Mouse (Mus musculus): ENCODE results near the gene Hnrnpa3. TPM values are rescaled to one million over a fixed set of nuclear protein-coding genes. Genes with fewer than 3 reads are reported as not detected.

Gene Hnrnpa3
- total and polyA plus RNA-seq, 3 experiments = 126 to 437 (median 342) TPM

DNA sequence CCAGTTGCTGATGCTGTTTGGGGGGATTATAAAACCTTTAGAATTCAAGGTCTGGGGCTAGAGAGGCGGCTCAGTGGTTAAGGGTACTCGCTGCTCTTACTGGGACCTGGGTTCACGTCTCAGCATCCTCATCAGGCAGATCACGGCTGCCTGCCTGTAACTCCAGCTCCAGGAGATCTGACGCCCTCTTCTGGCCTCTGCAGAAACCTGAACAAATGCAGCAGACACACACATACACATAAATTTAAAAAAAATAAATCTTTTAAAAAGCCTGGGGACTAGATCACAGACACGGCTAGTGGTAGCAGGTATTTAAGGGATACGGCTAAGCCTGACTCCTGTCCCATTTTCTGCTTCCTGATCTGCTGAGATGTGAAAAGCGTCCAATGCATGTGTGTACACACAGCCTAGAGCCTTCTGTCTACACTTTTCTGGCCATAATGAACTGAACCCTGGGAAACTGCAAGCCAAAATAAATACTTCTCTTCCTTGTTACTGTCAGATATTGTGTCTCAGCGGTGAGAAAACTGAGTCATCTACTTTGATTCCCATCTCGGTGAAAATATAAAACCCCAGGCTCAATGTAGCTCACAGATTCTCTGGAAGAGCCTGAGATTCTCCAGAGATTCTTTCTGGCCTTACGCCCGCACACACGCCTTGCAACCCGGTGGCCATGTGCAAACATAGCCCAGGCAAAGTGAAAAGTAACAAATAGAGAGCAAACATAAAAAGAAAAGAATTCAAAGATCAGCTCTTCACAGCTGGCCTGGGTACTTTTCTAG lies 37.0 kb upstream of the Hnrnpa3 start:
- no peak for DNase-seq (ENCODE audit: low read depth, low spot score)
- no peak overlapping the region for H3K9ac ChIP-seq (ENCODE audit: control insufficient read depth, low read depth, low read length, poor library complexity, severe bottlenecking)
- peaks cover 0 to 4% of the 10 kb centered on the region in 2 experiments; a peak in 3 of 4 replicates for H3K27me3 ChIP-seq (ENCODE audit: control insufficient read depth in 1 of 2, insufficient read depth in 2 of 2, low read length in 2 of 2)
- H3K36me3 ChIP-seq (ENCODE audit: control insufficient read depth in 1 of 2, insufficient read depth in 2 of 2, low read length in 2 of 2) = no peaks in the 10 kb centered on the region
- H3K9me3 ChIP-seq (replicated peaks; ENCODE audit: insufficient read depth, low read length) = no peaks in the 10 kb centered on the region
- no peak overlapping the region for H3K4me3 ChIP-seq (ENCODE audit: control insufficient read depth in 1 of 2, insufficient read depth in 1 of 2, low read depth in 2 of 2, low read length in 2 of 2)
- H3K79me2 ChIP-seq (ENCODE audit: control insufficient read depth, insufficient read depth, low read length, poor library complexity) = no peaks in the 10 kb centered on the region
- H3K4me1 ChIP-seq (ENCODE audit: control insufficient read depth in 1 of 2, insufficient read depth in 2 of 2, low read length in 2 of 2) = no peaks in the 10 kb centered on the region
- no peak overlapping the region for H3K27ac ChIP-seq (ENCODE audit: control insufficient read depth, low read depth, low read length)
- TF ChIP-seq E2F4 (IDR thresholded peaks at IDR 0.05; ENCODE audit: borderline replicate concordance, low read depth, low read length) (no peak), USF2 (IDR thresholded peaks at IDR 0.05; ENCODE audit: borderline replicate concordance in 1 of 2, insufficient read depth in 1 of 2, low read depth in 1 of 2, low read length in 2 of 2) (no peak), MXI1 (IDR thresholded peaks at IDR 0.05; ENCODE audit: low read depth, low read length) (no peak), CTCF (IDR thresholded peaks at IDR 0.05 in 2 of 3, conservative IDR thresholded peaks at IDR 0.05 in 1 of 3; ENCODE audit: control insufficient read depth in 1 of 3, insufficient read depth in 1 of 3, low read depth in 2 of 3, low read length in 3 of 3, poor library complexity in 1 of 3, severe bottlenecking in 1 of 3) (peak in 2 of 3 experiments; percentile 5 to 23; a peak in 1 of 6 replicates)

DNA sequence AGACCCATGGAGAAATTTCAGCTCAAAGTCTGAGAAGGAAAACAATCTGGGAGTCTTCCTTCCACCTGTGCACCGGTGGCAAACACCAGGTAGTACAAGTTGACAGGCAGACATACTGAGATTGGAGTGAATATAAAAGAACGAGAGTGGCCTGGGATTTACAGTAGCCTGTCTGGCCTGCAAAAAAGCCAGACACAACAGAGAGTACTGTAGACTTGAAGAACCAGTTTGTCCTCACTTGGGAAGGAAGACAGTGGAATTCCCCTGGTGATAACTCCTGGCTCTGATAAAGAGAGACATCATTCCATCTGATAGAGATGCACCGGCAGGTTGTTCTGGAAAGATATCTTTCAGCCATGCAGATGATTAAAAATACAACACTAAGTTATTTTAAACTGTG lies 34.0 kb upstream of the Hnrnpa3 start:
- Histone ChIP-seq H3K36me3 (ENCODE audit: control insufficient read depth in 1 of 2, insufficient read depth in 2 of 2, low read length in 2 of 2) (no peaks in the 10 kb centered on the region), H3K27me3 (ENCODE audit: control insufficient read depth in 1 of 2, insufficient read depth in 2 of 2, low read length in 2 of 2) (peaks cover 0 to 2% of the 10 kb centered on the region in 2 experiments; a peak in 2 of 4 replicates), H3K27ac (ENCODE audit: control insufficient read depth, low read depth, low read length) (no peak overlapping the region), H3K4me1 (ENCODE audit: control insufficient read depth in 1 of 2, insufficient read depth in 2 of 2, low read length in 2 of 2) (no peaks in the 10 kb centered on the region), H3K4me3 (ENCODE audit: control insufficient read depth in 1 of 2, insufficient read depth in 1 of 2, low read depth in 2 of 2, low read length in 2 of 2) (no peak overlapping the region), H3K79me2 (ENCODE audit: control insufficient read depth, insufficient read depth, low read length, poor library complexity) (no peaks in the 10 kb centered on the region), H3K9ac (ENCODE audit: control insufficient read depth, low read depth, low read length, poor library complexity, severe bottlenecking) (no peak overlapping the region), H3K9me3 (replicated peaks; ENCODE audit: insufficient read depth, low read length) (no peaks in the 10 kb centered on the region)
- no peak for TF ChIP-seq ZMIZ1 (IDR thresholded peaks at IDR 0.05; ENCODE audit: low read depth, low read length)
- TF ChIP-seq EP300 (IDR thresholded peaks at IDR 0.05; ENCODE audit: low read depth in 1 of 2, low read length in 2 of 2) = no peak
- no peak for TF ChIP-seq GABPA (IDR thresholded peaks at IDR 0.05; ENCODE audit: low read depth, low read length)
- TF ChIP-seq ETS1 (IDR thresholded peaks at IDR 0.05; ENCODE audit: low read depth, low read length) = no peak
- TF ChIP-seq TBP (IDR thresholded peaks at IDR 0.05; ENCODE audit: low read depth, low read length) = no peak
- TF ChIP-seq NRF1 (IDR thresholded peaks at IDR 0.05; ENCODE audit: insufficient read depth, low read depth, low read length, poor library complexity, severe bottlenecking) = no peak
- TF ChIP-seq ZNF384 (IDR thresholded peaks at IDR 0.05; ENCODE audit: low read depth, low read length) = no peak
- no peak for TF ChIP-seq GATA1 (IDR thresholded peaks at IDR 0.05; ENCODE audit: low read depth, low read length)
- no peak for TF ChIP-seq MEF2A (IDR thresholded peaks at IDR 0.05; ENCODE audit: extremely low read depth, insufficient replicate concordance, low read depth, low read length, poor library complexity, severe bottlenecking)
- no peak for TF ChIP-seq BHLHE40 (IDR thresholded peaks at IDR 0.05; ENCODE audit: borderline replicate concordance, low read depth, low read length)
- no peak for TF ChIP-seq UBTF (IDR thresholded peaks at IDR 0.05; ENCODE audit: borderline replicate concordance, insufficient read depth, low read depth, low read length)
- TF ChIP-seq MYC (IDR thresholded peaks at IDR 0.05; ENCODE audit: low read depth, low read length) = no peak
- TF ChIP-seq ZKSCAN1 (IDR thresholded peaks at IDR 0.05; ENCODE audit: low read depth, low read length) = no peak
- no peak for TF ChIP-seq MAFK (IDR thresholded peaks at IDR 0.05; ENCODE audit: borderline replicate concordance, low read depth, low read length)
- no peak for TF ChIP-seq TAL1 (IDR thresholded peaks at IDR 0.05; ENCODE audit: low read length)
- TF ChIP-seq ELF1 (IDR thresholded peaks at IDR 0.05; ENCODE audit: low read depth, low read length) = no peak
- no peak for TF ChIP-seq MXI1 (IDR thresholded peaks at IDR 0.05; ENCODE audit: low read depth, low read length)
- no peak for TF ChIP-seq ZC3H11A (IDR thresholded peaks at IDR 0.05; ENCODE audit: low read depth, low read length)
- TF ChIP-seq USF1 (IDR thresholded peaks at IDR 0.05; ENCODE audit: low read depth, low read length) = no peak
- no peak for DNase-seq (ENCODE audit: low read depth, low spot score)
